Mouse (Mus musculus) B cell, adult 2 months (primary cell): ENCODE measurements around the gene Rnf168.
"Not testable (repeated sequence)": the region's sequence is repeated elsewhere in the genome, so short reads cannot be mapped to it uniquely, and the experiment has no call there.

Experiments used
- DNase-seq, 2 experiments: peaks; one replicate each; pipeline ENCODE4 v3.0.0; 2022

The Rnf168 gene

DNA sequence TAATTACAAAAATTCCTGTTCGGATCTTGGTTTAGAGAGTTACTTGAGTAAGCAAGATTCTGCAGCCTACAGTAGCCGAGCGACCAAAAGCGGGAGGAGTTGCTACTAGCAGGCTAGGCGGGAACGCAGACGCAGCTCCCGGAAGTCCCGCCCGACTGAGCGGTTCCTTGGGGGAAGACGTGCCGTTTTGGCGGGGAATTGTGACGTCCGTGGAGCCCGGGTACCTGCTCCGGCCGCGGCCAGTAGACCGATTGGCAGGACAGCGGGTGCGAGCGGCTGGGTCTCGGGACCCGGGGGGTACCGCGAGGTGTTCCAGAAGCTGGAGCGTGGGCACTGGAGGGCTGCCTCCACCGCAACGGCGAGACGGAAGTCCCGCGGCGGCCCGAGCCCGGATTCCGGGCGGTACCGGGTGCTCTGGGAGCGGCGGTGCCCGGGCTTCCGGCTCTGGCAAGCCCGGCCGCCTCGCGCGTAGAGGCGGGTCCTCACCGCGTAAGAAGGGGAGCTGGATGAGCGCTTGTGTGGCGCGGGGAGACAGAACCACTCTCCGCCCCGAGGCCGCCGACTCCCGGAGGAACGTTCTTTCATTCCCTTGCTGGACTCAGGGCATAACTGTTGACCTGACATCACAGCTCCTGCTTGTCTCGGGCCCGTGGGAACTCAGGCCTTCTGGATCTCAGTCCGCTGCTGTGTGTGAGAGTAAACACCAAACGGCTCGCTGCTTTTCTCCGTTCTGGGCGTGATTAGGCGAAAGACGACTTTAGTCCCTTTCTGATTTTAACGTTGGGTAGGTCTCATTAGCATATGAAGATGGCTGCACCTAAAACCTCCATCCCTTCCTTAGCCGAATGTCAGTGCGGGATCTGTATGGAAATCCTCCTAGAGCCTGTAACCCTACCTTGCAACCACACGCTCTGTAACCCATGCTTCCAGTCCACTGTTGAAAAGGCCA lies at the start of gene Rnf168:
Rnf168 (plus strand) TSS at position 152 of the 949 bp plus-strand sequence.
- peak; percentile 72 to 77 for DNase-seq

DNA sequence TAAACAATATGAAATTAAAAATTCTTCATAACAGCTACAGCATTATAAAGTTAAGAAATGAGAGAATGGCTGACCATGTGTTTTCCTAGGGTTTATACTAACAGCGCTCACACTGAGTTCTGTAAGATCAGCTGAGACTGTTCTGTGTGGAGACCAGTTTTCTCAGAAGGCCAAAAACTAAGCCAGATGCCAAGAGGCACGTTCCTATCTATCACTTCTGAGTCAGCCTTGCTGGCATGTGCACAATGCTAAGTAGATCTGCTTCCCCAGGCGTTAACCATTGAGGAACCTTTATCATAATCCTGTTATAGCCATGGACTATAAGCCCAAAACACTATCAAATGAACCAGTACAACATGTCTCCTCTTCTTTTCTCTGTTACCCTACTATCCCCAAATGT lies 45.2 kb upstream of the Rnf168 start:
- not testable (repeated sequence) for DNase-seq

DNA sequence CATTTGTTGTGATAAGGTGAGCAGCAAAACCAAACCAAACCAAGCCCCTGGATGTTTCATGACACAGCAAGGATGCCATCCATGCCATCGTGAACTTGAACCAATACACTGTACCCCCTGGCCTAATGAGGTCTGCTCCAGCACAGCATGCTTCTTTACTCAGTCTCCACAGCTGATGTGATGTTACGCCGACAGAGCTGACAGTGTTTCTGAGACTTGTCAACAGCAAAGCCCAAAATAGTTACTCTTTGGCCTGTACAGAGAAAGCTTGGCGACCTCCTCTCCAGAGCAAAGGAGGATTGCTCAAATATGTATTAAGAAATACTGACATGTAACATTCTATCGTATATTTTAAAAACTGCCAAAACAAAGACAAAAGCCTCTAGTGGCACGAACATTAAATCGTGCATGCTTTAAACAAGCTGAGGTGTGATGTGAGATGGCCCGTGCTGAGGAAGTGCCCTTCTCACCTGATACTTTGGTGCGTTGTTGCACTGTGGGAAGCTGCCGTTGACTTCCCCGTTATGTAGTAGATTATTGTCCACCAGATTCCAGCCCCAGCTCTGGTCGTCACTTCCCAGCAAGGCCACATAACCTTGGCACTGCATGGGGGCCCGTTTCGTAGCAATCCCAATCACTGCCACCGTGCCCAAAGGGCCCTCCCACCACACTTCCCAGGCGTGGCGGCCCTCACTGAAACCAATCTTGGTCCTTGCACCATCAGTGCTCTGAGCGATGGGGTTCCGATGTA lies 39.2 kb upstream of the Rnf168 start:
- no peak for DNase-seq

DNA sequence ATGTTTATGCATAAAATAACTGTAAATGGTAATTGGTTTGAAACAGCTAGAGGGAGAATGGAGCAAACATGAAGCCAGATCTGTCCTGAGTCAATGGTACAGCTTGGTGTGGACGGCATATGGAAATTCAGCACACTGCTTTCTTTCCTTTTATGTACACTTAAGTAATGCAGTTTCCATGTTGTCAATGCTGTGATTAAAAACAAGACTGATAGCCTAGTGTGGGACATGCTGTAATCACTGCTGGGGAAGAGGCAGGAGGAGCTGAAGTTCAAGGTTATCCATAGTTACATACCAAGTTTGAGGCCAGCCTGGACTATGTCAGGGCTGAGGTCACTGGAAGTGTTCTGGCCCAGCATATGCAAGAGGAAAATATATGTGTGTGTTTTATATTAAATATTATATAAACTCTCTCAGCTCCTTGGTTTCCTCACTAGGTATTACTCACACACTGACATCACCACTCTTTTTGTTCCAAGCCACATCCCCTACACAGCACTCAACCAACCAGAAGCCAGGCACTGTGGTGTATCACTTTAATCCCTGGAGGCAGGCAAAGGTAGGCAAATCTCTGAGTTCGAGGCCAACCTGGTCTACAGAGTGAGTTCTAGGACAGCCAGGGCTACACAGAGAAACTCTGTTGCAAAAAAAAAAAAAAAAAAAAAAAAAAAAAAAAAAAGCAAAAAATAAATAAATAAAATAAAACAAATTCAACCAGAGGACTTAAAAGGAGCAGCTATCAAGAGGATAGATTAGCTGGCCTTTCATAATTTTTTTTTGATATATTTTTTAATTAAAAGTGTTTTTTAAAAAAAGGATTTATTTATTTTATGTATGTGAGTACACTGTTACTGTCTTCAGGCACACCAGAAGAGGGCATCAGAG lies 37.6 kb upstream of the Rnf168 start:
- DNase-seq = no peak

DNA sequence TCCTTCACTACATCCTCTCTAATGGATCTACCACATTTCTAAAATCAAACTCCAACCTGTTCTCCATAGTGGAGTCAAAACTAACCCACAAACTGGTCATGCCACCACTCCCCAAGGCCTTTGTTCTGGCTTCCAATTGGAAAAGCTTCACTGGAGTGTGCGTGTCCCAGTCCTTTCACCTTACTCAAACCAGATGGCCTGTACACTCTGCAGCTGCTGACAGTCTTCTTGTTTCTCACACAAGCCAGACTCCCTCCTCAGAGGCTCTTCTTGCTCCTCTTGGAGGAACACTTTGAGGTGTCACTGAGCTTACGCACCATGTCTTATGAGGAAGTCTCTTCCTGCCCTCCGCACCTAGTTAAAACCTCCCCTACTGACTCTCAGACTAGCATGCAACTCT lies 33.4 kb upstream of the Rnf168 start:
- DNase-seq = no peak

DNA sequence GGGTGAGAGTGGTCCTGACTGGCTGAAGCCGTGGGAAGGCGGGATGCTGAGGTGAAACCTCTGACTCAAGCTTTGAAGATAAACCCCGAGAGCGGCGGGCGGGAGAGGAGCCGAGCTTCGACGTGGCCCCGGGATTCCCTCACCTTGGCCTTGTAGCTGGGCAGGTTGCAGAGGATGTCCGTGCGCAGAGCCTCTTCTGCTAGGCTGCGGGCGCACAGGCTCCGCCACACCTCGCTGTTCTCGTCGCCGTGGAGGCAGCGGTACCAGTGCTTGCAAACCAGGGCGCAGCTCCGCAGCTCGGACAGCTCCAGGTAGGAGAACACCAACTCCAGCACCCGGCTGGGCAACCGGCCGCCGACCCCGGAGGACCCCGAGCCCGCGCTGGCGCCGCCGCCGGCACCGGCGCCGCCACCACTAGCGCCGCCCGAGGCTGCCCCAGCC lies 30.9 kb upstream of the Rnf168 start:
- peak; percentile 45 to 50 for DNase-seq

DNA sequence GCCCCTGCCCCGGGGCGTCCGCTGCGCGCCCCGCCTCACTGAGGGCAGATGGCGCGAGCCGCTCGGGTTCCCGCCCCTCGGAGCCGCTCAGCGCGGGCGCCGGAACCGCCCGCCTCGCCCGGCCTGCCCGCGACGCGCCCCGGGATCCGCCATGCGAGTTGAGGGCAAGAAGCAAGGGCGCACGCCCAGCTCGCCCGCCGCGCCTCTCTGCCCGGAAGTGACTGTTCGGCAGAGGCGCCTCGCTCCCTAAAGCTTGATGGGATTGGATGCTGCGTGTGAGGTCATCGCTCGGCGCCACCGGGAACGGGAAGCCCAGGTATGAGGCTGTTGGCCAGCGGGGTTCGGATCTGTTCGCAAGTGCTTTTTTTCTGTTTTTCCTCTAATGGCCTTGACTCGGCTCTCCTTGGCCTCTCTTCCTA lies 30.3 kb upstream of the Rnf168 start, which contains the start of the genes Fbxo45 and Wdr53:
Fbxo45 (minus strand) TSS at position 207 of the 419 bp plus-strand sequence.
Wdr53 (plus strand) TSS at position 276 of the 419 bp plus-strand sequence.
- peak; percentile 94 to 95 for DNase-seq

DNA sequence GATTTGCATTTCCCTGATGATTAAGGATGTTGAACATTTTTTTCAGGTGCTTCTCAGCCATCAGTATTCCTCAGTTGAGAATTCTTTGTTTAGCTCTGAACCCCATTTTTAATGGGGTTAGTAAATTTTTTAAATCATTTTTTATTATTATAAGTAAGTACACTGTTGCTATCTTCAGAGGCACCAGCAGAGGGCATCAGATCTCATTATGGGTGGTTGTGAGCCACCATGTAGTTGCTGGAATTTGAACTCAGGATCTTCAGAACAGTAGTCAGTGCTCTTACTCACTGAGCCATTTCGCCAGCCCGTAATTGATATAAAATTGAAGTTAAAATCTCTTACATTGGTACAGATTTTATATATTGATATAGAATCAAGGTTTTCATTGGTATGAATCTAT lies 13.0 kb upstream of the Rnf168 start:
- peak; percentile 64 to 68 for DNase-seq

DNA sequence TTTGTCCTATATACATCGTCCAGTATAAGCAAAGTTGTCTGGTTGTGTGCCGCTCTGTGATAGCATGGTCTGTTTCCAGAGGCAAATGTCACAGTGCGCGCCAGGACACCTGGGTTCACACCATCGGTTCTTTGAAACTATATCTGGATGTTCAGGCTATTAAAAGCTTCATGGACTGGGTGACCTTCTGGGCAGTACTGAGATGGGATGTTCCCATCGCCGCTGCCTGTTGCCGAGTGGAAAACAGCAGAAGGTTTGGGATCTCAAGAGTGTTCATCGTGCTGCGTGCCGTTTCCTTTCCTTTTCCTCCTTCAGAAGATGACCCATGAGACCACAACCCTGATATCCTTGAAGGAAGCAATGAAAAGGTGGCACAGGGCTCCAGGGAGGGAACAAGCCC lies 6.0 kb upstream of the Rnf168 start, which contains the start of gene Smco1:
Smco1 (plus strand) TSS at position 178 of the 400 bp plus-strand sequence.
- DNase-seq = no peak

DNA sequence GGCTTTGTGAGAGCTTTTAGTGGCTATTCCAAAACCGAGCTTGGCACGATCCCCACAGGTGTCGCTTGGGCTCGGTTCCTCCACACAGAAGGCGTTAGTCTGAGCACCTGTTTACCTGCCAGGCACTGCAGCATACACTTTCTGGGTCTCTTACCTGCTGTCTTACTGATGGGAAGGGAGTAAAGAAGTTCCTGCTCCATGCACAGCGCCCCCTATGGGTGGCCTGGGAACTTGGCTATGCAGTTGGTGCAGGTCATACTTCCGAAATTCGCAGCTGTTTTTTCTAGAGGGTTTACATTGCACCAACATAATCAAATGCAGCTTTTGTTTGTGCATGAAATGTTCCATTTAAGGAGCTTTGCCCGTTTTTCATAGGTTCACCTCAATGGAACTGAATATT lies 3.9 kb upstream of the Rnf168 start:
- DNase-seq = peak; percentile 67 to 73

DNA sequence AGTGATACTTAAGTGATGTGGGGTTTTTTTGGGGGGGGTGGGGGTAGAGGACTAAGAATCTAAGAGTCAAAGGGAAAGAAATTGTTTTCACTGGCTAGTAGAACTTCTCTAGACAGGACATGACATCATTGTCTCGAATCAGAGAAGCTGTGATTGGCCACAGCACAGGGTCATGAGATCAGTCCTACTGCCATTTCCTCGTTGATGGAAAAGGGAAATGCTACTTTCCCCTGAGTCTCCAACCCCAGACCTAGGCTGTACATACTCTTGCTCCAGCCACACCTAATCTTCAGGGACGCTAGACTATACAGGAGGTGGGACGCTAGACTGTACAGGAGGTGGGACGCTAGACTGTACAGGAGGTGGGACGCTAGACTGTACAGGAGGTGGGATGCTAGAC lies 2.2 kb upstream of the Rnf168 start:
- DNase-seq = peak in 1 of 2 experiments; percentile 23

DNA sequence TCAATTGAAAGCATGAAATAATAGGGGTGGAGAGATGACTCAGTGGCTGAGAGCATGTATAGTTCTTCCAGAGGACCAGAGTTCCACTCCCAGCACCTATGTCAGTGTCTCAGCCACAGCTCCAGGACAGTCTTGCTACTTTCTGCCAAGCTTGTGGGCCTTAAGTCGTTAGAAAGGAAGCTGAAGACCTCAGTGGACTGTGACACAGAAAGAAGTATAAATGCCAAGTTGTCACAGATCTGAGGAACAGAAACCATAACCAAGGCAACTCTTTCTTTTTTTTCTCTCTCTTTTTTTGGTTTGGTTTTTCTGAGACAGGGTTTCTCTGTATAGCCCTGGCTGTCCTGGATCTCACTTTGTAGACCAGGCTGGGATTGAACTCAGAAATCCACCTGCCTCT lies 1.4 kb upstream of the Rnf168 start:
- DNase-seq = peak; percentile 29 to 30

DNA sequence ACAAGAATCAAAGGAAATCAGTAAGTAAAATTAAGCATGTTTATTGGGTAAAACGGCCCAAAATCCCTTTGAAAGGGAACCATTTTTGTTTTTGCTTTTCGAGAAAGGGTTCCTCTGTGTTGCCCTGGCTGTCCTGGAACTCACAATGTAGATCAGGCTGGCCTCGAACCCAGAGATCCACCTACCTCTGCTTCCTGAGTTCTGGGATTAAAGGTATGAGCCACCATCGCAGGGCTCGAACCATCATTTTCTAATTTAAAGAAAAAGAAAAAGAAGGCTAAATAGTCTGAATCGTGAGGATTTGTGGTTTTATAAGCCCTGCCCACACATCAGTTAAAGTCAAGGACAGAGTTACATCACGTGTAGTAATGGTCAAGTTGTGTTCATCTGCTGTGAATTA lies 1.1 kb downstream of the Rnf168 start:
- peak; percentile 20 for DNase-seq

DNA sequence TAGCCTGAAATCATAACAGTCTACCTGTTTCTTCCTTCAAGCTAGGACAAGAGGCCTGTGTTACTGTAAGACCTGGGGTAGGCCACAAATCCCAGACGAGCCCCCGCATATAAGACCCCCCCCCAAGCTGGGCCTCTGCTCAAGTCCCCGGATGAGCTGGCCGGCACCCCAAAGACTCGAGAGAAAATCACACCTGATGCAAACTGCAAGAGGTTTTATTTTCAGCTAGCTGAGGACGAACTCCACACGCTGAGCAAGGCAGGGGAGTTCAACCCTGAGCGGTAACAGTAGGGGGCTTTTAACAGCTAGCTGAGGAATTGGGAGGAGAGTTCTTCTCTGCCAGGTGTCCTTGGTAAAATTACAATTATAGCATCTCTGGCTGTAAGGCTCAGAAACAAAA lies 3.0 kb downstream of the Rnf168 start:
- no peak for DNase-seq

DNA sequence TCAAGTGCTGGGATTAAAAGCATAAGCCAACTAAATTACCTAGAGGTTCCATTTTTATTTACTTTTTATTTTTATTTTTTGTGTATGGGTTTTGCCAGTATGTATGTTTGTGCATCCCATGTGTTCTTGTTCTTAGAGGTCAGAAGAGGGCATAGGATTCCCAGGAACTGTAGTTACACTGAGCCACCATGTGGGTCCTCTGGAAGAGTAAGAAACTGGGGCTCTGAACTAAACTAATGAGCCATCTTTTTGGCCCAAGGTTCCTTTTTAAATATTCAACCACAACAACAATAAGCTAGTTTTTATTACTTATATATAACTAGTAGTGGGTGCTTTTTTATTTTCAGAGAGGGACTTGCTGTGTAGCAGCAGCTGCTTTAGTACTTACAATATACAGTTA lies 5.3 kb downstream of the Rnf168 start:
- no peak for DNase-seq

DNA sequence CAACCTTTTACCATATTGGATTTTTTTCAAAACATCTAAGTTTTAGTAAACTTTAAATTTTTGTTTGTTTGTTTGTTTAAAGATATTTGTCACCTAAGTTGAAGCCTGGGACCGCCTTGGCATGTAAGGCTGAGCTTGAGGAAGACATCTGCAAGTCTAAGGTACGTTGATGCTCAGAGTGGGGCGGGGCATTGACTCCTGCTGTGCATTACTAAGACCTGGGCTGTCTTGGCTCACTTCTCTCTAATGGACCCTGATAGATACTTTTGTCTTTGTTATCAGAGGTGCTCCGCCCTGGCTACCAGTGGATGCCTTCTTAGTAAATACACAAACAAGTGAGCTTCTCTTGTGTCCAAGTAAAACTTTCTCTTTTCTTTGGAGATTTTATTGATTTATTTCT lies 14.6 kb downstream of the Rnf168 start:
- no peak for DNase-seq

DNA sequence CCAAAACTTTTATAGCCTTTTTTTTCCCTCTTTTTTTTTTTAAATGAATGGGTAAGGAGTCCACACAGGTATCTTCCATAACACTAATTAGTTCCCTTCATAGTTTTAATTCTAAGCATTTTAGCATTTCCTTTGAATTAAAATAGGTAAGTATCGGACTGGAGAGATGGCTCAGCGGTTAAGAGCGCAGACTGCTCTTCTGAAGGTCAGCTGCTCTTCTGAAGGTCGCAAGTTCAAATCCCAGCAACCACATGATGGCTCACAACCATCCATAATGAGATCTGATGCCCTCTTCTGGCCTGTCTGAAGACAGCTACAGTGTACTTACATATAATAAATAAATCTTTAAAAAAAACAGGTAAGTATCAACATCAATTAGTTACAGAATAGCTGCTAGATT lies 22.4 kb downstream of the Rnf168 start:
- not testable (repeated sequence) for DNase-seq

DNA sequence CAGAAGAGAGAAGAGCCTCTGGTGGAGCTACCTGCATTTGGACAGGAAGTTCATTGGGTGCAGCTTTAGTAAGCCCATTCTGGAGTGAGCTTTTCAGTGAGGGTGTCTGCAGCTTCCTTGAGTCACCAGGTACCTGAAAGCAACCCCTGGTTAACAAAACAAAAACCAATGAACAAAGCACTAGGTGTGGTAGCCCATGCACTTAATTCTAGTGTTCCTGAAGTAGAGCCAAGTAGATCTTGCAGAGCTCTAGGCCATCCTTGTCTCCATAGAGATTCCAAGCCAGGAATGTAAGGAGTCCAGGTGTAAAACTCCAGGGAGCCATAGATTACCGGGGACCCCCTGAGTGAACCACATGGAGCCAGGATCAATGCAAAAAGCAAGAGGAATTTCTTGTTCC lies 25.8 kb downstream of the Rnf168 start:
- no peak for DNase-seq

DNA sequence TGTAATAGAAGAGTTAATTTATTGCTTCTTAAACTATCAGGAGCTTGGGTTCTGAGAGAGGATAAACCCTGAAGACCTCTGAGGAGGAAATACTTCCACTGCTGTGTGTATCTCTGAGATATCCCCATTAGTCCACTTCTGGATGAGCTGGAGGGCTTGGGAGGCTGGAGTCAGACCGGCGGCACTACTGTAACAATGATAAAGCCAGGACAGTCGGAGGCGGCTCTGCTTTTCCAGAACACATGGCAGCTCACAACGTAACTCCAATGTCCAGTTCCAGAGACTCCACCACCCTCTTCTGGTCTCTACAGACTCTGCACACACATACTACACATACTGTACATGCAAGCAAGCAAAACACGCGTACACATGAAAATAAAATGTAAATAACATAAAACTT lies 26.6 kb downstream of the Rnf168 start:
- no peak for DNase-seq

DNA sequence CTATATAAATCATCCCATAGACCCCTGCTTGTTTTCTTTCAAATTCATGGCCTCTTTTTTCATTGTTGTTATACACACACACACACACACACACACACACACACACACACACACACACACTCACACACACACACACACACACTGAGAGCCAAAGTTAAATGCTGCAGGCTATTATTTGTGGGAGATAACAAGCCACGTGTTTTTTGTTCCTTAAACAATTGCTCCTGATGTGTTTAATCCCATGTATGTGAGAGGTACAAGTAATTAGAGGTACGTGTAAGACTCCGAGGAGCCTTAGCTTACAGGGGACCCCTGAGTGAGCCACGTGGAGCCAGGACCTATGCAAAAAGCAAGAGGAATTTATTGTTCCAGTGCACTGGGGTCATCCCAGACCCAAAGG lies 34.7 kb downstream of the Rnf168 start:
- no peak for DNase-seq

DNA sequence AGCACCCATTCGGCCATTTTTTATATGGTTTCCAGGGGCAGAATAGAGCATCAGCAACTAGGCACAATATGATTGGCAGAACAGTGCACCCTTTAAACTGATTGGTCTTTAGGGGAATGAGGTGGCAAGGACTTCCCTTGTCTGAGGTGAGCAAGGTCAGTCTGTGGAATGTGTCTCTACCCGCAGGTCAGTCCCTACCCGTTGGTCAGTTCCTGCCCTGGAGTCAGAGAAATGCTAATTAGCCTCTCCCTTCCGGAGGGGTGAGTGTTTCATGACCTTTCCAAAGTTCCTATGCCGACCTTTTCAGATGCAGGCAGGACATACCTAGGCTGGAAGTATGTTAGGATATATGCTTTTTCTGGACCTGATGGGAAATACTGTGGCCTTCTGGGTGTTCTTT lies 35.1 kb downstream of the Rnf168 start:
- no peak for DNase-seq

DNA sequence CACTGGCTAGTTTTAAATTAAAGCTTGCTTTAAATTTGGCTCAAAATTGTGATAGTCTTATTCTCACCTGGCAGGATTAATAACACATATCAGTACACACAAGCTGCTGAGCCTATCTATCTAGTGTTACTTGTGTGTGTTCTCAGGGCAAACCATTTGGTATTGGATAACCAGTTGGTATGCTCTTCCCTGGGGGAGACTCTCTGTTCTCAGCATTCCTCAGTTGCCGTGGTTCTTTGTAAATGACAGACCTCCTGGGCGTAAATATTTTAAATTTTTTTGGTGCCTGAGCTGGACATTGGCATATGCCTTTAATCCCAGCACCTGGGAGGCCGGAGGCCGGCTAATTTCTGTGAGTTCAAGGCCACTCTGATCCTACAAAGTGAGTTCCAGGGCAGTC lies 35.6 kb downstream of the Rnf168 start:
- no peak for DNase-seq

DNA sequence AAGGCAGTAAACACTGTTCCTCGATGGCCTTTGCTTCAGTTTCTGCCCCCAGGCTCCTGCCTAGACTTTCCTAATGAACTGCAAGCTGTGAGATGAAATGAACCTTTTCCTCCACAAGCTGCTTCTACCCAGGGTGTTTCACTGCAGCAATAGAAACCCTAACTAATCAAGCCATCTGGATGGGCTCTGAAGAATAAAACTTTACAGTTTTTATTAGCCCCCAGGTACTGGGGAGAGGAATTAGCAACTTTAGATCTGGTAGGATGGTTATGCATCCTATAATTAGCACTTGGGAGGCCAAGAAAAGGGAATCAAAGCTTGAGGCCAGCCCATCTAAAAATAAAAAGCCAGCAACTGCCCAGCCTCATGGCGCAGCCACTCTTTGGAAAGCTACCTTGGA lies 39.3 kb downstream of the Rnf168 start:
- DNase-seq = no peak
